Mouse (Mus musculus) bone marrow macrophage, adult 2 months (primary cell): ENCODE measurements around the gene Urad. TPM values are rescaled to one million over a fixed set of nuclear protein-coding genes. Genes with fewer than 3 reads are reported as not detected.

Source experiments
- H3K27ac ChIP-seq: 2 replicates; pipeline ENCODE4 v1.5.1; 2012; ENCODE audit warnings: low read depth, low read length; ENCODE audit not compliant: insufficient read depth
- H3K4me1 ChIP-seq: 2 replicates; pipeline ENCODE4 v1.6.1; 2012; ENCODE audit warnings: low read length; ENCODE audit not compliant: control insufficient read depth, insufficient read depth
- H3K4me3 ChIP-seq: 2 replicates; pipeline ENCODE4 v1.5.1; 2012; ENCODE audit warnings: mild to moderate bottlenecking, low read length, moderate library complexity; ENCODE audit not compliant: insufficient read depth
- CTCF ChIP-seq: IDR thresholded peaks from 2 replicates; pipeline ENCODE4 v1.5.1; 2012; ENCODE audit warnings: low read depth, mild to moderate bottlenecking, low read length, moderate library complexity
- POLR2A ChIP-seq: IDR thresholded peaks from 2 replicates; pipeline ENCODE4 v1.6.1; 2012; ENCODE audit warnings: mild to moderate bottlenecking, low read depth, low read length, borderline replicate concordance
- polyA plus RNA-seq: library from polyadenylated mRNA; stranded (reverse); fragments of >200 nt; gene quantifications from 2 replicates; pipeline ENCODE4 v1.2.4, GENCODE M21; 2012; ENCODE audit not compliant: missing spikeins, insufficient read depth, insufficient read length

Gene Urad
- polyA plus RNA-seq, 1 experiment: not detected

- Histone ChIP-seq H3K4me3 (no peak overlapping the region), H3K27ac (no peak overlapping the region), H3K4me1 (no peaks in the 10 kb centered on the region; the same call in 1 of the 2 replicates)
- no peak for TF ChIP-seq CTCF
- no peak for TF ChIP-seq POLR2A
Measured at GRCm38 (mm10) chr5:147301781-147302070, 20.5 kb downstream of the Urad start.

GRCm38 (mm10) chr5:147300917-147301780, 21.1 kb downstream of the Urad start:
- no peak overlapping the region for H3K27ac ChIP-seq
- H3K4me3 ChIP-seq: no peak overlapping the region
- TF ChIP-seq CTCF: no peak
- TF ChIP-seq POLR2A: no peak
- no peaks in the 10 kb centered on the region; the same call in 1 of the 2 replicates for H3K4me1 ChIP-seq

- H3K27ac ChIP-seq: no peak overlapping the region
- H3K4me3 ChIP-seq: no peak overlapping the region
- H3K4me1 ChIP-seq: no peaks in the 10 kb centered on the region; the same call in 1 of the 2 replicates
- no peak for TF ChIP-seq CTCF
- TF ChIP-seq POLR2A: no peak
Measured at GRCm38 (mm10) chr5:147300001-147300363, 22.3 kb downstream of the Urad start.

- H3K4me1 ChIP-seq: no peaks in the 10 kb centered on the region; the same call in 1 of the 2 replicates
- no peak overlapping the region for H3K27ac ChIP-seq
- H3K4me3 ChIP-seq: no peak overlapping the region
- TF ChIP-seq POLR2A (no peak), CTCF (peak; percentile 51; the same call in 1 of the 2 replicates)
Measured at GRCm38 (mm10) chr5:147299255-147300000, 22.8 kb downstream of the Urad start.

- H3K27ac ChIP-seq: no peak overlapping the region
- peaks cover 4% of the 10 kb centered on the region for H3K4me1 ChIP-seq
- TF ChIP-seq CTCF: no peak
- no peak for TF ChIP-seq POLR2A
- no peak overlapping the region for H3K4me3 ChIP-seq
Measured at GRCm38 (mm10) chr5:147297249-147297648, 25.0 kb downstream of the Urad start.

- Histone ChIP-seq H3K27ac (no peak overlapping the region), H3K4me1 (peaks cover 6% of the 10 kb centered on the region), H3K4me3 (no peak overlapping the region)
- TF ChIP-seq CTCF (no peak), POLR2A (no peak)
Measured at GRCm38 (mm10) chr5:147294121-147294520, 28.1 kb downstream of the Urad start.

- Histone ChIP-seq H3K4me1 (peaks cover 6% of the 10 kb centered on the region), H3K27ac (no peak overlapping the region), H3K4me3 (no peak overlapping the region)
- TF ChIP-seq CTCF: peak; percentile 83
- TF ChIP-seq POLR2A: no peak
Measured at GRCm38 (mm10) chr5:147293127-147293910, 28.9 kb downstream of the Urad start.

GRCm38 (mm10) chr5:147292506-147293120, 29.6 kb downstream of the Urad start:
- TF ChIP-seq CTCF: no peak
- TF ChIP-seq POLR2A: no peak
- Histone ChIP-seq H3K4me1 (peaks cover 6% of the 10 kb centered on the region), H3K4me3 (no peak overlapping the region), H3K27ac (no peak overlapping the region)
